Mouse (Mus musculus): ENCODE results near the gene Timm8b. TPM values are rescaled to one million over a fixed set of nuclear protein-coding genes. Genes with fewer than 3 reads are reported as not detected.
"Not testable (repeated sequence)": the region's sequence is repeated elsewhere in the genome, so short reads cannot be mapped to it uniquely, and the experiment has no call there.

Gene Timm8b
- polyA plus RNA-seq, 1 experiment from 2014 or later, result 321 TPM

- H3K9me3 ChIP-seq, result no peaks in the 10 kb centered on the region
- H3K4me1 ChIP-seq, result peaks cover 22% of the 10 kb centered on the region
- 43% methylated on average over 11 of the region's 11 CpGs for WGBS
- no peak for DNase-seq (ENCODE audit: extremely low spot score, low spot score)
- H3K4me3 ChIP-seq, result peak overlapping the region; percentile 99
- peaks cover 42% of the 10 kb centered on the region for H3K36me3 ChIP-seq (replicated peaks)
- no peaks in the 10 kb centered on the region for H3K27me3 ChIP-seq (ENCODE audit: poor library complexity, severe bottlenecking)
- H3K27ac ChIP-seq, result peak overlapping the region; percentile 97
Measured at GRCm38 (mm10) chr9:50616161-50616560, 12.5 kb downstream of the Timm8b start.

DNA sequence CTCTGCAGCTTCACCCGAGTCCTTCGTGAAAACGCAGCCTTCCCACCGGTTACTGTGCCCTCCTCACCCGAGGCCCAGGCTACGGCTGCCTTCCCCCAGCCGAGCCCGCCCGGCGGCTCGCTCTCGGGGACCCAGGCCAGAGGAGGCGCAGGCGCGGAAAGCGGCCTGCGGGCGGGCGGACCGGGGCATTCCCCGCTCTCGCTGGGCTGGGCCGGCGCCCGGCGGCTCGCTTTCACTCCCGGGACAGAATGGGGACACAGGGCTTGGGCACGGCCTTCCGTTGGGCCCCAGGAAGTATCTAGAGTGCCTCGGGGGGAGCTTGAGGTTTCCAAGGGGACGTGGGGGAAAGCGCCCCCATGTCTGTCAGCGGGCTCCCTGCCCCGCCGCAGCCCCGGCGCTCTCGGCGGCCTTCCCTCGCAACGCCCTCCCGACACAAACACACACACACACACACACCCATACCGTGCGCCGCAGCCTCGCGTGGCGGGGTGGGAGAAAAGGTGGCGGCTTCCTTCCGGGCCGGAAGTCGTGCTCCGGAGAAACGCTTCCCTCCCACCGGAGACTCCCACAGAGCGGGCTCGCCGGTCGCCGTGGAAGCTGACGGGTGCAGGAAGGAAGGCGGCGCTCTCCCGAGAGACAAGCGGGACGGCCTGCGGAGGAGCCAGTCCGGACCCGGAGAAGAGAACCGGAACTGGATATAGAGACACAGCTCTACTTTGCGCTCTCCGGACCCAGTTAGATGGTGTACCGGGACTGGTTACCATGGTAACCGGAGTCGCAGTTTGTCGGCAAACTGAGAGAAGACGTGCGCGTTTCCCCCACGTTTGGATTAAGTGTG, 13.3 kb downstream of the Timm8b start, which contains the start of the genes Pih1d2 and Nkapd1:
TSS of gene Pih1d2 (plus strand) at position 556 of the 838 bp plus-strand sequence.
TSS of gene Nkapd1 (minus strand) at position 699 of the 838 bp plus-strand sequence.
- H3K9me3 ChIP-seq, result no peaks in the 10 kb centered on the region
- H3K27me3 ChIP-seq (ENCODE audit: poor library complexity, severe bottlenecking), result no peaks in the 10 kb centered on the region
- WGBS, result under 1% methylated on average over 80 of the region's 81 CpGs
- DNase-seq (ENCODE audit: extremely low spot score, low spot score), result peak; percentile 87
- peaks cover 35% of the 10 kb centered on the region for H3K36me3 ChIP-seq (replicated peaks)
- H3K4me3 ChIP-seq, result peak within 1 kb of the TSS; percentile 99
- peak within 1 kb of the TSS; percentile 97 for H3K27ac ChIP-seq
- peaks cover 22% of the 10 kb centered on the region for H3K4me1 ChIP-seq

DNA sequence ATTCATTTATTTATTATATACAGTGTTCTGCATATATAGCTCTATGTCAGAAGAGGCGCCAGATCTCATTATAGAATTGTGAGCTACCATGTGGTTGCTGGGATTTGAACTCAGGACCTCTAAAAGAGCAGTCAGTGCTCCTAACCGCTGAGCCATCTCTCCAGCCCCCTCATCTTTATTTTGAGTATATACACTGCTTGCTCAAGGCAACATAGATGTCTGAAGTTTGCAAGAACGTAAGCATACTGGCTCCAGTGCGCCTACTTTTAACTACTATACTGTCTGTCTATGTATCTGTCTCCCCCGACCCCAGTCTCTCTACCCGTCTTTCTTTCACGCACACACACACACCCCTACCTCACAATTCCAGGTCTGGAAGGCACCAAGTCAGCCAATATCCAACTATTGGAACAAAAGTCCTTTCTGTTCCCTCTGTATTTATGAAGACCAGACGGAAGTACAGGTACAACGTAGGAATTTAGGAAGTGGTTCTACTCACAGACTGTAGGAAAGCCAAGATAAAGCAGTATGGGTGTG, 14.2 kb downstream of the Timm8b start:
- 68% methylated on average over 9 of the region's 9 CpGs for WGBS
- Histone ChIP-seq H3K4me3 (peak overlapping the region; percentile 99), H3K9me3 (no peaks in the 10 kb centered on the region), H3K27ac (no peak overlapping the region), H3K4me1 (peaks cover 22% of the 10 kb centered on the region), H3K27me3 (ENCODE audit: poor library complexity, severe bottlenecking) (no peaks in the 10 kb centered on the region), H3K36me3 (replicated peaks) (peaks cover 26% of the 10 kb centered on the region)
- DNase-seq (ENCODE audit: extremely low spot score, low spot score), result no peak

DNA sequence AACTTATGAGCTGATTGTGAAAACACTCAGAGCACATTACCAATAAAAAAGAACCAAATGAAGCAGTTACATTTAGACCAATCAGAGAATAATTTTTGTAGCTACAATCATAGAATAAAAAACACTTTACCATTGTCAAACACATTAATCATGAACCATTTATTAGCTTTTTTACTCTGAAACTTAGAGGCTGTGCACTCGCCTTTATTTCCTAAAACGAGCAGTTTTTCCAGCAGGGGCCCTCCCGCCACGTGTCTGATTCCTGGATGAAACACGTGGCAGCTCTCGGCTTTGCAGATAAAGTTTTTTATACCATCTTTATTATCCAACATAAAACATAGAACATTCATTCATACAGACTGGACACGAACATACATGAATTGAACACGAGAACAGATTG, 27.2 kb downstream of the Timm8b start:
- H3K9me3 ChIP-seq; H3K4me3 ChIP-seq; H3K27me3 ChIP-seq (ENCODE audit: poor library complexity, severe bottlenecking); H3K4me1 ChIP-seq; DNase-seq (ENCODE audit: extremely low spot score, low spot score); H3K27ac ChIP-seq: not testable (repeated sequence)
- H3K36me3 ChIP-seq (replicated peaks), result peaks cover 40% of the 10 kb centered on the region
- 95% methylated on average over 6 of the region's 8 CpGs for WGBS

DNA sequence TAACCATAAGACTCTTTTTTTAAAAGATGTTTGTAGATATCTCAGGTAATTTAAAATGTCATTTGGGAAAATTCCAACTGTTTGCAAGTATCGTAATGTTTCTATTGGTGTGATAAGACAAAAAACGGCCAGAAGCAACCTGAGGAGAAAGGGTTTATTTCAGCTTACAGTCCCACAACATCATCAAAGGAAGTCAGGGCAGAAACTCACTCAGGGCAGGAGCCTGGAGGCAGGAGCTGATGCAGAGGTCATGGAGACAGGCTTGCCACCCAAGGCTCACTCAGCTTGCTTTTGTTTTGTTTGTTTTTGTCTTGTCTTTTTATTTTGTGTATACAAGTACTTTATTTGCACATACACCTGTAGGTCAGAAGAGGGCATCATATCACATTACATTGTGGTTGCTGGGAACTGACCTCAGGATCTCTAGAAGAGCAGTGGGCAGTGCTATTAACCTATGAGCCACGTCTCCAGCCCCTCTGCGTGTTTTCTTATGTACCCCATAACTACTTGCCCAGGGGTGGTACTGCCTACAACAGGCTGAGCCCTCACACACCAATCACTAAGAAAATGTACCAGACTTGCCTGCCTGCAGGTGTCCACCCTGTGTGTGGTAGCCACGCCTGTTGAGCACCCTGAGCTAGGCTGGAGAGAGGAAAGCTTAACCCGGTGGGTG, 28.4 kb downstream of the Timm8b start:
- H3K9me3 ChIP-seq, result no peaks in the 10 kb centered on the region
- H3K4me1 ChIP-seq, result no peaks in the 10 kb centered on the region
- no peak overlapping the region for H3K27ac ChIP-seq
- DNase-seq (ENCODE audit: extremely low spot score, low spot score), result no peak
- H3K36me3 ChIP-seq (replicated peaks), result peaks cover 53% of the 10 kb centered on the region
- 89% methylated on average over 6 of the region's 6 CpGs for WGBS
- H3K27me3 ChIP-seq (ENCODE audit: poor library complexity, severe bottlenecking), result no peaks in the 10 kb centered on the region
- no peak overlapping the region for H3K4me3 ChIP-seq

GRCm38 (mm10) chr9:50633059-50633458, 29.3 kb downstream of the Timm8b start:
- no peaks in the 10 kb centered on the region for H3K9me3 ChIP-seq
- DNase-seq (ENCODE audit: extremely low spot score, low spot score), result no peak
- WGBS, result 58% methylated on average over 2 of the region's 2 CpGs
- no peaks in the 10 kb centered on the region for H3K4me1 ChIP-seq
- H3K36me3 ChIP-seq (replicated peaks), result peaks cover 62% of the 10 kb centered on the region
- H3K27ac ChIP-seq, result no peak overlapping the region
- no peak overlapping the region for H3K4me3 ChIP-seq
- no peaks in the 10 kb centered on the region for H3K27me3 ChIP-seq (ENCODE audit: poor library complexity, severe bottlenecking)

- H3K27me3 ChIP-seq (ENCODE audit: poor library complexity, severe bottlenecking), result no peaks in the 10 kb centered on the region
- peaks cover 74% of the 10 kb centered on the region for H3K36me3 ChIP-seq (replicated peaks)
- H3K4me1 ChIP-seq, result no peaks in the 10 kb centered on the region
Measured at GRCm38 (mm10) chr9:50634270-50634669, 30.6 kb downstream of the Timm8b start.

GRCm38 (mm10) chr9:50646826-50647370, 43.2 kb downstream of the Timm8b start:
- H3K27me3 ChIP-seq (ENCODE audit: poor library complexity, severe bottlenecking), result no peaks in the 10 kb centered on the region
- peaks cover 96% of the 10 kb centered on the region for H3K36me3 ChIP-seq (replicated peaks)
- H3K9me3 ChIP-seq, result no peaks in the 10 kb centered on the region
- H3K4me1 ChIP-seq, result no peaks in the 10 kb centered on the region
- WGBS, result 78% methylated on average over 10 of the region's 10 CpGs
- H3K27ac ChIP-seq, result no peak overlapping the region
- no peak for DNase-seq (ENCODE audit: extremely low spot score, low spot score)
- no peak overlapping the region for H3K4me3 ChIP-seq

More at GRCm38 (mm10) chr9:50634270-50634669, 30.6 kb downstream of the Timm8b start:
- DNase-seq (ENCODE audit: extremely low spot score, low spot score), result no peak
- Histone ChIP-seq H3K27ac (no peak overlapping the region), H3K9me3 (no peaks in the 10 kb centered on the region), H3K4me3 (no peak overlapping the region)
- 96% methylated on average over 11 of the region's 11 CpGs for WGBS

- H3K36me3 ChIP-seq (replicated peaks), result peaks cover 98% of the 10 kb centered on the region
- H3K27ac ChIP-seq, result no peak overlapping the region
Measured at GRCm38 (mm10) chr9:50650503-50650902, 46.8 kb downstream of the Timm8b start.

More at GRCm38 (mm10) chr9:50650503-50650902, 46.8 kb downstream of the Timm8b start:
- Histone ChIP-seq H3K9me3 (no peaks in the 10 kb centered on the region), H3K4me1 (no peaks in the 10 kb centered on the region), H3K4me3 (no peak overlapping the region), H3K27me3 (ENCODE audit: poor library complexity, severe bottlenecking) (no peaks in the 10 kb centered on the region)
- WGBS, result 94% methylated on average over 10 of the region's 10 CpGs
- no peak for DNase-seq (ENCODE audit: extremely low spot score, low spot score)

Other genes with a start within 250 kb of the Timm8b start
- gene Plet1, start 109.4 kb upstream of the Timm8b start, polyA plus RNA-seq (2016; fragmentation: Nextera tagmentation; extraction: Ambion mirVana), result 0.24 and 0.28 TPM in 2 replicates
- 81.2 and 86.5 TPM in 2 replicates for gene Pts, start 75.2 kb upstream of the Timm8b start, polyA plus RNA-seq (2016; fragmentation: Nextera tagmentation; extraction: Ambion mirVana)
- gene Il18, start 49.1 kb upstream of the Timm8b start, polyA plus RNA-seq (2016; fragmentation: Nextera tagmentation; extraction: Ambion mirVana), result 3.7 and 4.5 TPM in 2 replicates
- 0.25 TPM in 2 replicates for gene Bco2, start 48.7 kb upstream of the Timm8b start, polyA plus RNA-seq (2016; fragmentation: Nextera tagmentation; extraction: Ambion mirVana)
- gene Tex12, start 42.6 kb upstream of the Timm8b start, polyA plus RNA-seq (2016; fragmentation: Nextera tagmentation; extraction: Ambion mirVana), result 0.17 TPM in 1 of 2 replicates, not detected in the other
- gene Sdhd, start 98 bp upstream of the Timm8b start, polyA plus RNA-seq (2016; fragmentation: Nextera tagmentation; extraction: Ambion mirVana), result 325 and 340 TPM in 2 replicates
- gene Pih1d2, start 13.4 kb downstream of the Timm8b start, polyA plus RNA-seq (2016; fragmentation: Nextera tagmentation; extraction: Ambion mirVana), result 6.5 and 7.9 TPM in 2 replicates
- 20.5 and 22.1 TPM in 2 replicates for gene Nkapd1, start 13.6 kb downstream of the Timm8b start, polyA plus RNA-seq (2016; fragmentation: Nextera tagmentation; extraction: Ambion mirVana)
- gene Dlat, start 55.9 kb downstream of the Timm8b start, polyA plus RNA-seq (2016; fragmentation: Nextera tagmentation; extraction: Ambion mirVana), result 54.0 and 59.0 TPM in 2 replicates
- gene Dixdc1, start 135.6 kb downstream of the Timm8b start, polyA plus RNA-seq (2016; fragmentation: Nextera tagmentation; extraction: Ambion mirVana), result 22.2 and 23.0 TPM in 2 replicates
- 2.1 and 2.5 TPM in 2 replicates for gene 2310030G06Rik, start 142.6 kb downstream of the Timm8b start, polyA plus RNA-seq (2016; fragmentation: Nextera tagmentation; extraction: Ambion mirVana)
- 3.2 and 5.7 TPM in 2 replicates for gene Cryab, start 147.4 kb downstream of the Timm8b start, polyA plus RNA-seq (2016; fragmentation: Nextera tagmentation; extraction: Ambion mirVana)
- gene Hspb2, start 148.4 kb downstream of the Timm8b start, polyA plus RNA-seq (2016; fragmentation: Nextera tagmentation; extraction: Ambion mirVana), result 0.69 and 1.1 TPM in 2 replicates
- gene Fdxacb1, start 164.3 kb downstream of the Timm8b start, polyA plus RNA-seq (2016; fragmentation: Nextera tagmentation; extraction: Ambion mirVana), result 12.2 and 14.5 TPM in 2 replicates
- gene Alg9, start 171.1 kb downstream of the Timm8b start, polyA plus RNA-seq (2016; fragmentation: Nextera tagmentation; extraction: Ambion mirVana), result 35.0 and 36.9 TPM in 2 replicates
- 23.2 and 24.7 TPM in 2 replicates for gene 1110032A03Rik, start 171.6 kb downstream of the Timm8b start, polyA plus RNA-seq (2016; fragmentation: Nextera tagmentation; extraction: Ambion mirVana)
- gene Ppp2r1b, start 241.4 kb downstream of the Timm8b start, polyA plus RNA-seq (2016; fragmentation: Nextera tagmentation; extraction: Ambion mirVana), result 170 and 171 TPM in 2 replicates